In genomic region chr4:147839282-147839681, GRCm38 (mm10) we compare ENCODE assay signal across 7 mouse cellular contexts. TPM values are rescaled to one million over a fixed set of nuclear protein-coding genes. Genes with fewer than 3 reads are reported as not detected.
DNase-seq lines count a peak whose midpoint lies in the region.
"Not testable (repeated sequence)": the region's sequence is repeated elsewhere in the genome, so short reads cannot be mapped to it uniquely, and the experiment has no call there.

No protein-coding gene starts in this region.

- DNase-seq in cerebellum, adult 8-10 months = peak; percentile 25
- peak; percentile 13 to 63 for DNase-seq in gastrocnemius, postnatal 36 days
- DNase-seq in heart, postnatal 36 days = peak; percentile 17 to 22
- peak; percentile 25 for DNase-seq in layer of hippocampus, adult 11-12 months (ENCODE audit: low spot score)
- peak; percentile 23 for DNase-seq in lung, postnatal 25 days (ENCODE audit: low spot score)
- peak; percentile 19 to 44 for DNase-seq in spleen, postnatal 14 days (ENCODE audit: low spot score in 2 of 2)
- DNase-seq in thymus, postnatal 25 days = peak; percentile 47

- intact Hi-C loops in gastrocnemius, postnatal 36 days (cut with DNase I); heart, postnatal 36 days (cut with DNase I): not testable (repeated sequence)

RNA-seq across cellular contexts. Expression of gene Zfp933, which starts 8.9 kb away (rescaled TPM):
- total RNA-seq in gastrocnemius, postnatal 36 days (2021) = 1 to 10 TPM; 7.1 to 7.9 TPM
- 10 to 100 TPM; 10.5 to 13.3 TPM for total RNA-seq in heart, postnatal 36 days (2021)

RNA-seq across cellular contexts. Expression of gene Miip, which starts 29.3 kb away (rescaled TPM):
- 1 to 10 TPM; 4.0 to 6.3 TPM for total RNA-seq in gastrocnemius, postnatal 36 days (2021)
- total RNA-seq in heart, postnatal 36 days (2021) = 1 to 10 TPM; 7.6 to 8.6 TPM

RNA-seq across cellular contexts. Expression of gene Fv1, which starts 29.5 kb away (rescaled TPM):
- 1 to 10 TPM; 3.8 to 5.8 TPM for total RNA-seq in gastrocnemius, postnatal 36 days (2021)
- total RNA-seq in heart, postnatal 36 days (2021) = 10 to 100 TPM; 16.1 to 18.3 TPM

RNA-seq across cellular contexts. Expression of gene Zfp984, which starts 29.7 kb away (rescaled TPM):
- under 1 TPM; 0.74 to 0.87 TPM for total RNA-seq in gastrocnemius, postnatal 36 days (2021)
- 1 to 10 TPM; 2.4 to 2.7 TPM for total RNA-seq in heart, postnatal 36 days (2021)

Comparison
In these comparisons a context has a peak if more than half of its experiments do, and no peak if none do; other contexts are left out.
1. Peak in every context shown above with its lines: DNase-seq.